Mouse (Mus musculus): ENCODE data around the gene Rpl36al.

GRCm38 (mm10) chr12:69192637-69193036 lies 8.8 kb upstream of the Rpl36al start:
- TF ChIP-seq EP300 (optimal IDR thresholded peaks at IDR 0.05) (no peak), CTCF (IDR thresholded peaks at IDR 0.05; ENCODE audit: low read depth) (no peak)

All from stomach, postnatal 0 days (tissue).